ENCODE assay signal across 8 mouse cellular contexts in the genomic region with DNA sequence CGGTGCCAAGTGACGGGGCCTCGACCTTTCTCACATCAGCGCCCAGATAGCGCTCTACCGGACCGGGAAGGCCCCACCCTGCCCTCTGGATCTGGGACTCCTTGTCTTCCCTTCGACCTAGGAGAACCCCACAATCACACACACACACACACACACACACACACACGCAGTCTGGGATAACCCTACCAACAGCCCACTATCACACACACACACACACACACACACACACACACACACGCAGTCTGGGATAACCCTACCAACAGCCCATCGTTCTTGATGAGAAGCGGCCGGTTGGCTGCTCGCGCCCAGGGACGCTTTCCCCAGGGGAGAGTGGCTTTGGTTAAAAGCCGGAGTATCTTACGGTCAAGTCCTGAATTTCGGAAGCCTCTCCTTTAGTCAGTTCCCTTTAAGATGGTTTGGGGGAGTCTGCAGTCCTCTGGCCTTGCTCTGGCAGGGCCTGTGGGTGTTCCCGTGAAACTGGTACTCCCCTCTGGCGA. TPM values are rescaled to one million over a fixed set of nuclear protein-coding genes. Genes with fewer than 3 reads are reported as not detected.
DNase-seq lines count a peak whose midpoint lies in the region; ATAC-seq and TF ChIP-seq lines count a peak whose summit lies in the region.

No protein-coding gene starts in this region.

- H3K9me3 ChIP-seq in limb, embryonic 13.5 days = no peaks in the 10 kb centered on the region
- no peaks in the 10 kb centered on the region for H3K9me3 ChIP-seq in stomach, embryonic 14.5 days (ENCODE audit: control insufficient read depth, low read depth, low read length)

- TF ChIP-seq CTCF in gastrocnemius, adult 2 months (IDR thresholded peaks at IDR 0.05) = no peak
- TF ChIP-seq CTCF in thymus, adult 2 months (IDR thresholded peaks at IDR 0.05; ENCODE audit: borderline replicate concordance, control insufficient read depth, extremely low read depth, insufficient read depth, low read length, poor library complexity) = no peak

- peak overlapping the region; percentile 62 for H3K9ac ChIP-seq in limb, embryonic 13.5 days
- H3K9ac ChIP-seq in stomach, embryonic 14.5 days (replicated peaks; ENCODE audit: low read depth, low read length) = 0 out of 2 replicates have a peak overlapping the region, but pooled peaks have one; percentile 10

- peak overlapping the region; percentile 24; the same call in 1 of the 2 replicates for H3K27ac ChIP-seq in gastrocnemius, adult 2 months
- H3K27ac ChIP-seq in thymus, adult 2 months (ENCODE audit: control insufficient read depth, insufficient read depth, low read length) = no peak overlapping the region
- H3K27ac ChIP-seq in limb, embryonic 13.5 days = no peak overlapping the region
- no peak overlapping the region for H3K27ac ChIP-seq in stomach, embryonic 14.5 days (ENCODE audit: low read length)

- no peaks in the 10 kb centered on the region for H3K36me3 ChIP-seq in thymus, adult 2 months (ENCODE audit: control insufficient read depth, insufficient read depth, low read length)
- no peaks in the 10 kb centered on the region for H3K36me3 ChIP-seq in limb, embryonic 13.5 days
- H3K36me3 ChIP-seq in stomach, embryonic 14.5 days (ENCODE audit: control insufficient read depth, insufficient read depth, low read length) = no peaks in the 10 kb centered on the region

- peaks cover 18% of the 10 kb centered on the region for H3K4me1 ChIP-seq in thymus, adult 2 months (replicated peaks; ENCODE audit: control insufficient read depth, insufficient read depth, low read length)
- peaks cover 7% of the 10 kb centered on the region for H3K4me1 ChIP-seq in limb, embryonic 13.5 days
- H3K4me1 ChIP-seq in stomach, embryonic 14.5 days (ENCODE audit: control insufficient read depth, insufficient read depth, low read length) = peaks cover 18% of the 10 kb centered on the region; the same call in 1 of the 2 replicates

- H3K27me3 ChIP-seq in thymus, adult 2 months (ENCODE audit: control insufficient read depth, insufficient read depth, low read length) = no peaks in the 10 kb centered on the region
- peaks cover 37% of the 10 kb centered on the region for H3K27me3 ChIP-seq in limb, embryonic 13.5 days
- H3K27me3 ChIP-seq in stomach, embryonic 14.5 days (ENCODE audit: control insufficient read depth, insufficient read depth, low read length) = peaks cover 2% of the 10 kb centered on the region; the same call in 1 of the 2 replicates

- intact Hi-C loops in gastrocnemius, adult 2 months (cut with DNase I) = no loop called here

- 19% methylated on average over 21 of the region's 21 CpGs for WGBS in thymus, adult 2 months
- 3% methylated on average over 20 of the region's 21 CpGs for WGBS in limb, embryonic 13.5 days
- 3% methylated on average over 21 of the region's 21 CpGs for WGBS in stomach, embryonic 14.5 days

- ATAC-seq in limb, embryonic 13.5 days (ENCODE audit: low FRiP score, low read depth) = peak; percentile 37; the same call in 1 of the 2 replicates
- peak; percentile 21; the same call in 1 of the 2 replicates for ATAC-seq in stomach, embryonic 14.5 days (ENCODE audit: insufficient number of reproducible peaks, insufficient read depth, low FRiP score, low read depth)

- peak overlapping the region; percentile 93 for H3K4me2 ChIP-seq in limb, embryonic 13.5 days (replicated peaks)
- peak overlapping the region; percentile 89 for H3K4me2 ChIP-seq in stomach, embryonic 14.5 days (replicated peaks; ENCODE audit: low read depth, low read length)

- H3K4me3 ChIP-seq in gastrocnemius, adult 2 months = peak overlapping the region; percentile 70
- H3K4me3 ChIP-seq in thymus, adult 2 months (ENCODE audit: control insufficient read depth, insufficient read depth, low read length) = peak overlapping the region; percentile 26
- peak overlapping the region; percentile 53 for H3K4me3 ChIP-seq in limb, embryonic 13.5 days
- peak overlapping the region; percentile 47 for H3K4me3 ChIP-seq in stomach, embryonic 14.5 days (ENCODE audit: low read depth, low read length)

- TF ChIP-seq POLR2A in thymus, adult 2 months (IDR thresholded peaks at IDR 0.05; ENCODE audit: control insufficient read depth, extremely low read depth, insufficient read depth, low read length, poor library complexity) = no peak

- DNase-seq in gastrocnemius, adult 2 months = no peak
- no peak for DNase-seq in gastrocnemius, postnatal 10 days
- no peak for DNase-seq in thymus, adult 2 months
- DNase-seq in thymus, postnatal 4 days = no peak
- DNase-seq in gastrocnemius, postnatal 4 days (ENCODE audit: low spot score in 2 of 2) = no peak
- DNase-seq in spleen, postnatal 36 days (ENCODE audit: low spot score in 2 of 2) = no peak

RNA-seq across cellular contexts. Expression of gene Spire2, which starts 0.6 kb away (rescaled TPM):
- not detected for total RNA-seq in gastrocnemius, adult 2 months (2021)
- total RNA-seq in gastrocnemius, postnatal 10 days (2021) = 1 to 10 TPM in 1 of 2 experiments, under 1 TPM in 1; 0.86 to 1.2 TPM
- 2.1 and 2.5 TPM in 2 replicates for polyA plus RNA-seq in thymus, adult 2 months (2012; rRNA removed)
- 0.80 and 1.1 TPM in 2 replicates for polyA plus RNA-seq in limb, embryonic 13.5 days (2015; fragmentation: Nextera tagmentation; extraction: Ambion mirVana)
- 2.2 and 3.1 TPM in 2 replicates for polyA plus RNA-seq in stomach, embryonic 14.5 days (2014; fragmentation: Nextera tagmentation; extraction: Ambion mirVana)
- total RNA-seq in gastrocnemius, postnatal 4 days (2021) = 1 to 10 TPM in 1 of 2 experiments, under 1 TPM in 1; 0.70 to 1.3 TPM

RNA-seq across cellular contexts. Expression of gene Fanca, which starts 14.8 kb away (rescaled TPM):
- not detected for total RNA-seq in gastrocnemius, adult 2 months (2021)
- 1 to 10 TPM; 4.6 to 6.2 TPM for total RNA-seq in gastrocnemius, postnatal 10 days (2021)
- 84.5 and 97.2 TPM in 2 replicates for polyA plus RNA-seq in thymus, adult 2 months (2012; rRNA removed)
- polyA plus RNA-seq in limb, embryonic 13.5 days (2015; fragmentation: Nextera tagmentation; extraction: Ambion mirVana) = 26.4 and 27.2 TPM in 2 replicates
- 29.4 and 33.6 TPM in 2 replicates for polyA plus RNA-seq in stomach, embryonic 14.5 days (2014; fragmentation: Nextera tagmentation; extraction: Ambion mirVana)
- 10 to 100 TPM in 1 of 2 experiments, 1 to 10 TPM in 1; 9.5 to 12.1 TPM for total RNA-seq in gastrocnemius, postnatal 4 days (2021)

RNA-seq across cellular contexts. Expression of gene Tcf25, which starts 40.4 kb away (rescaled TPM):
- 100 to 1,000 TPM; 134 to 140 TPM for total RNA-seq in gastrocnemius, adult 2 months (2021)
- 100 to 1,000 TPM; 144 to 157 TPM for total RNA-seq in gastrocnemius, postnatal 10 days (2021)
- 256 and 261 TPM in 2 replicates for polyA plus RNA-seq in thymus, adult 2 months (2012; rRNA removed)
- polyA plus RNA-seq in limb, embryonic 13.5 days (2015; fragmentation: Nextera tagmentation; extraction: Ambion mirVana) = 155 and 156 TPM in 2 replicates
- polyA plus RNA-seq in stomach, embryonic 14.5 days (2014; fragmentation: Nextera tagmentation; extraction: Ambion mirVana) = 161 and 177 TPM in 2 replicates
- total RNA-seq in gastrocnemius, postnatal 4 days (2021) = 100 to 1,000 TPM; 174 to 177 TPM

Comparison
In these comparisons a context has a peak if more than half of its experiments do, and no peak if none do; other contexts are left out.
1. RNA of gene Fanca, which starts 14.8 kb away (total RNA-seq): 9.5 to 12.1 TPM in gastrocnemius, postnatal 4 days and 4.6 to 6.2 TPM in gastrocnemius, postnatal 10 days; not detected in gastrocnemius, adult 2 months; every median in the first group is over 4 times any median in the second.
2. Peak in every context shown above with its lines, with median percentiles within 50 percentile points of each other: H3K4me3 ChIP-seq.